Mouse (Mus musculus): ENCODE data around the gene Zkscan16. TPM values are rescaled to one million over a fixed set of nuclear protein-coding genes. Genes with fewer than 3 reads are reported as not detected.

Gene Zkscan16
- polyA plus RNA-seq, 1 experiment from 2014 or later = 2.0 TPM

GRCm38 (mm10) chr4:58934746-58935476 is 8.5 kb upstream of the Zkscan16 start:
- Histone ChIP-seq H3K4me2 (ENCODE audit: low read length) (no peak overlapping the region), H3K4me3 (ENCODE audit: low read length) (no peak overlapping the region), H3K9ac (ENCODE audit: low read depth, low read length) (no peak overlapping the region), H3K27ac (ENCODE audit: low read depth, low read length) (no peak overlapping the region), H3K4me1 (ENCODE audit: control insufficient read depth, insufficient read depth, low read depth, low read length) (peaks cover 7% of the 10 kb centered on the region), H3K36me3 (ENCODE audit: control insufficient read depth, insufficient read depth, low read length) (no peaks in the 10 kb centered on the region), H3K27me3 (replicated peaks; ENCODE audit: control insufficient read depth, insufficient read depth, low read length) (no peaks in the 10 kb centered on the region), H3K9me3 (ENCODE audit: control insufficient read depth, low read length) (no peaks in the 10 kb centered on the region)
- peak; percentile 94 for ATAC-seq
- WGBS = 40% methylated on average over 15 of the region's 15 CpGs

- Histone ChIP-seq H3K4me2 (ENCODE audit: low read length) (no peak overlapping the region), H3K9ac (ENCODE audit: low read depth, low read length) (no peak overlapping the region), H3K4me1 (ENCODE audit: control insufficient read depth, insufficient read depth, low read depth, low read length) (peaks cover 7% of the 10 kb centered on the region), H3K27ac (ENCODE audit: low read depth, low read length) (no peak overlapping the region), H3K9me3 (ENCODE audit: control insufficient read depth, low read length) (no peaks in the 10 kb centered on the region), H3K27me3 (replicated peaks; ENCODE audit: control insufficient read depth, insufficient read depth, low read length) (no peaks in the 10 kb centered on the region), H3K36me3 (ENCODE audit: control insufficient read depth, insufficient read depth, low read length) (no peaks in the 10 kb centered on the region), H3K4me3 (ENCODE audit: low read length) (no peak overlapping the region)
- WGBS = 44% methylated on average over 3 of the region's 3 CpGs
- ATAC-seq = no peak
These were observed 7.6 kb upstream of the Zkscan16 start for GRCm38 (mm10) chr4:58935846-58936245.

- Histone ChIP-seq H3K9me3 (ENCODE audit: control insufficient read depth, low read length) (no peaks in the 10 kb centered on the region), H3K4me1 (ENCODE audit: control insufficient read depth, insufficient read depth, low read depth, low read length) (peaks cover 13% of the 10 kb centered on the region), H3K4me2 (ENCODE audit: low read length) (no peak overlapping the region), H3K4me3 (ENCODE audit: low read length) (no peak overlapping the region), H3K27me3 (replicated peaks; ENCODE audit: control insufficient read depth, insufficient read depth, low read length) (no peaks in the 10 kb centered on the region), H3K36me3 (ENCODE audit: control insufficient read depth, insufficient read depth, low read length) (no peaks in the 10 kb centered on the region), H3K9ac (ENCODE audit: low read depth, low read length) (no peak overlapping the region), H3K27ac (ENCODE audit: low read depth, low read length) (no peak overlapping the region)
- ATAC-seq = no peak
These were observed 1.8 kb upstream of the Zkscan16 start for GRCm38 (mm10) chr4:58941638-58942037.

- H3K27me3 ChIP-seq (replicated peaks; ENCODE audit: control insufficient read depth, insufficient read depth, low read length) = no peaks in the 10 kb centered on the region
- 73% methylated on average over 4 of the region's 4 CpGs for WGBS
- peak overlapping the region; percentile 84 for H3K9ac ChIP-seq (ENCODE audit: low read depth, low read length)
- H3K27ac ChIP-seq (ENCODE audit: low read depth, low read length) = peak overlapping the region; percentile 80; the same call in 1 of the 2 replicates
- peaks cover 13% of the 10 kb centered on the region for H3K4me1 ChIP-seq (ENCODE audit: control insufficient read depth, insufficient read depth, low read depth, low read length)
- peak overlapping the region; percentile 59 for H3K4me2 ChIP-seq (ENCODE audit: low read length)
- H3K4me3 ChIP-seq (ENCODE audit: low read length) = peak overlapping the region; percentile 76
- H3K9me3 ChIP-seq (ENCODE audit: control insufficient read depth, low read length) = no peaks in the 10 kb centered on the region
- peak; percentile 32 for ATAC-seq
- H3K36me3 ChIP-seq (ENCODE audit: control insufficient read depth, insufficient read depth, low read length) = no peaks in the 10 kb centered on the region
These were observed 486 bp upstream of the Zkscan16 start for GRCm38 (mm10) chr4:58942942-58943341.

GRCm38 (mm10) chr4:58944206-58944553 is 752 bp downstream of the Zkscan16 start:
- Histone ChIP-seq H3K36me3 (ENCODE audit: control insufficient read depth, insufficient read depth, low read length) (no peaks in the 10 kb centered on the region), H3K4me2 (ENCODE audit: low read length) (peak overlapping the region; percentile 59), H3K27ac (ENCODE audit: low read depth, low read length) (no peak overlapping the region), H3K27me3 (replicated peaks; ENCODE audit: control insufficient read depth, insufficient read depth, low read length) (no peaks in the 10 kb centered on the region), H3K4me3 (ENCODE audit: low read length) (peak overlapping the region; percentile 76), H3K9me3 (ENCODE audit: control insufficient read depth, low read length) (no peaks in the 10 kb centered on the region), H3K4me1 (ENCODE audit: control insufficient read depth, insufficient read depth, low read depth, low read length) (peaks cover 13% of the 10 kb centered on the region), H3K9ac (ENCODE audit: low read depth, low read length) (peak overlapping the region; percentile 84)
- ATAC-seq = peak; percentile 48
- 13% methylated on average over 6 of the region's 6 CpGs for WGBS

- no peak overlapping the region for H3K27ac ChIP-seq (ENCODE audit: low read depth, low read length)
- no peaks in the 10 kb centered on the region for H3K9me3 ChIP-seq (ENCODE audit: control insufficient read depth, low read length)
- no peaks in the 10 kb centered on the region for H3K27me3 ChIP-seq (replicated peaks; ENCODE audit: control insufficient read depth, insufficient read depth, low read length)
- H3K9ac ChIP-seq (ENCODE audit: low read depth, low read length) = 0 out of 2 replicates have a peak overlapping the region, but pooled peaks have one; percentile 84
- no peak for ATAC-seq
- H3K36me3 ChIP-seq (ENCODE audit: control insufficient read depth, insufficient read depth, low read length) = no peaks in the 10 kb centered on the region
- WGBS = 68% methylated on average over 5 of the region's 5 CpGs
- H3K4me1 ChIP-seq (ENCODE audit: control insufficient read depth, insufficient read depth, low read depth, low read length) = peaks cover 13% of the 10 kb centered on the region
- H3K4me3 ChIP-seq (ENCODE audit: low read length) = peak overlapping the region; percentile 76
- peak overlapping the region; percentile 59 for H3K4me2 ChIP-seq (ENCODE audit: low read length)
These were observed 1.3 kb downstream of the Zkscan16 start for GRCm38 (mm10) chr4:58944695-58945094.

GRCm38 (mm10) chr4:58948391-58948790 is 5.0 kb downstream of the Zkscan16 start:
- Histone ChIP-seq H3K9ac (ENCODE audit: low read depth, low read length) (no peak overlapping the region), H3K4me1 (ENCODE audit: control insufficient read depth, insufficient read depth, low read depth, low read length) (peaks cover 9% of the 10 kb centered on the region), H3K4me2 (ENCODE audit: low read length) (no peak overlapping the region), H3K4me3 (ENCODE audit: low read length) (no peak overlapping the region), H3K36me3 (ENCODE audit: control insufficient read depth, insufficient read depth, low read length) (0 out of 2 replicates have a peak, but pooled peaks cover 5% of the 10 kb centered on the region), H3K9me3 (ENCODE audit: control insufficient read depth, low read length) (no peaks in the 10 kb centered on the region), H3K27ac (ENCODE audit: low read depth, low read length) (no peak overlapping the region), H3K27me3 (replicated peaks; ENCODE audit: control insufficient read depth, insufficient read depth, low read length) (no peaks in the 10 kb centered on the region)
- no peak for ATAC-seq
- 91% methylated on average over 4 of the region's 4 CpGs for WGBS

- Histone ChIP-seq H3K4me2 (ENCODE audit: low read length) (no peak overlapping the region), H3K9me3 (ENCODE audit: control insufficient read depth, low read length) (no peaks in the 10 kb centered on the region), H3K27me3 (replicated peaks; ENCODE audit: control insufficient read depth, insufficient read depth, low read length) (no peaks in the 10 kb centered on the region), H3K36me3 (ENCODE audit: control insufficient read depth, insufficient read depth, low read length) (peaks cover 16% of the 10 kb centered on the region), H3K4me3 (ENCODE audit: low read length) (no peak overlapping the region), H3K4me1 (ENCODE audit: control insufficient read depth, insufficient read depth, low read depth, low read length) (no peaks in the 10 kb centered on the region), H3K9ac (ENCODE audit: low read depth, low read length) (no peak overlapping the region), H3K27ac (ENCODE audit: low read depth, low read length) (no peak overlapping the region)
- 94% methylated on average over 11 of the region's 11 CpGs for WGBS
- no peak for ATAC-seq
These were observed 9.2 kb downstream of the Zkscan16 start for GRCm38 (mm10) chr4:58952630-58953029.

GRCm38 (mm10) chr4:58961719-58962118 is 18.3 kb downstream of the Zkscan16 start:
- WGBS = 93% methylated on average over 15 of the region's 15 CpGs
- Histone ChIP-seq H3K9ac (ENCODE audit: low read depth, low read length) (no peak overlapping the region), H3K27ac (ENCODE audit: low read depth, low read length) (no peak overlapping the region), H3K4me2 (ENCODE audit: low read length) (no peak overlapping the region), H3K4me3 (ENCODE audit: low read length) (no peak overlapping the region), H3K4me1 (ENCODE audit: control insufficient read depth, insufficient read depth, low read depth, low read length) (no peaks in the 10 kb centered on the region), H3K9me3 (ENCODE audit: control insufficient read depth, low read length) (no peaks in the 10 kb centered on the region), H3K27me3 (replicated peaks; ENCODE audit: control insufficient read depth, insufficient read depth, low read length) (no peaks in the 10 kb centered on the region), H3K36me3 (ENCODE audit: control insufficient read depth, insufficient read depth, low read length) (peaks cover 17% of the 10 kb centered on the region)
- ATAC-seq = no peak

Measured in hindbrain, embryonic 16.5 days (tissue).